Mouse (Mus musculus) cerebellum, adult 2 months (tissue): Measurements from ENCODE around the gene Bid.

Source experiments
- CTCF ChIP-seq: fragments of 200-500 bp; IDR thresholded peaks from 2 replicates; pipeline ENCODE4 v1.5.1; 2011; ENCODE audit warnings: low read depth, mild to moderate bottlenecking, control low read depth, low read length, moderate library complexity, borderline replicate concordance; ENCODE audit not compliant: insufficient read depth
- POLR2A ChIP-seq: fragments of 200-500 bp; IDR thresholded peaks from 2 replicates; pipeline ENCODE4 v1.6.1; 2011; ENCODE audit warnings: low read length, control low read depth, borderline replicate concordance; ENCODE audit not compliant: insufficient read depth

GRCm38 (mm10) chr6:120879046-120879445 is 37.6 kb downstream of the Bid start:
- no peak for TF ChIP-seq CTCF
- no peak for TF ChIP-seq POLR2A
